ENCODE assay signal across 22 mouse cellular contexts in genomic region chr19:28902111-28902510, GRCm38 (mm10).
A peak's percentile ranks its signal among the peaks of the same experiment; 100 is the strongest.
DNase-seq lines count a peak whose midpoint lies in the region; ATAC-seq lines count a peak whose summit lies in the region.
"Had no signal": no experiment of that assay in that cellular context is flagged by ENCODE, and none has a peak within 500 bp of the region (broad histone marks: within the 10 kb centered on the region; RNA-seq: fewer than 3 reads in every experiment).

No protein-coding gene starts in this region.

- DNase-seq in kidney, adult 11 months, result no peak
- peak; percentile 21 for DNase-seq in left cerebral cortex, postnatal 4 days
- DNase-seq in left cerebral cortex, postnatal 10 days (ENCODE audit: extremely low spot score in 1 of 2, low spot score in 2 of 2), result no peak
- no peak for DNase-seq in liver
- DNase-seq: adrenal gland, postnatal 14 days; B cell, adult 2 months; cerebellum, adult 8-10 months; gastrocnemius, postnatal 10 days; heart, postnatal 4 days; kidney, postnatal 36 days; lung, adult 18-20 months; lung, postnatal 10 days had no signal

- H3K4me2 ChIP-seq in kidney, embryonic 14.5 days (replicated peaks; ENCODE audit: low read depth, low read length), result no peak overlapping the region
- H3K4me2 ChIP-seq in neural tube, embryonic 14.5 days (ENCODE audit: low read depth, low read length), result no peak overlapping the region
- H3K4me2 ChIP-seq: forebrain, embryonic 15.5 days; limb, embryonic 12.5 days; liver, embryonic 12.5 days; midbrain, embryonic 11.5 days had no signal

- 6% methylated on average over 2 of the region's 2 CpGs for WGBS in kidney, embryonic 14.5 days
- WGBS in neural tube, embryonic 14.5 days, result 44% methylated on average over 2 of the region's 2 CpGs

- H3K36me3 ChIP-seq in kidney, embryonic 14.5 days (ENCODE audit: control insufficient read depth, insufficient read depth, low read length), result no peaks in the 10 kb centered on the region
- H3K36me3 ChIP-seq in neural tube, embryonic 14.5 days (ENCODE audit: control insufficient read depth, insufficient read depth, low read length), result no peaks in the 10 kb centered on the region
- H3K36me3 ChIP-seq: embryonic facial prominence, embryonic 10.5 days; heart, embryonic 10.5 days; limb, embryonic 12.5 days; liver, embryonic 12.5 days had no signal

- no peak overlapping the region for H3K27ac ChIP-seq in kidney, embryonic 14.5 days (ENCODE audit: low read depth, low read length)
- no peak overlapping the region for H3K27ac ChIP-seq in neural tube, embryonic 14.5 days (ENCODE audit: low read depth, low read length)
- H3K27ac ChIP-seq: embryonic facial prominence, embryonic 10.5 days; forebrain, embryonic 15.5 days; heart, embryonic 10.5 days; limb, embryonic 12.5 days; liver, embryonic 12.5 days had no signal

- peak; percentile 88 for ATAC-seq in kidney, embryonic 14.5 days (ENCODE audit: low FRiP score, low TSS enrichment)
- peak; percentile 74; the same call in 1 of the 2 replicates for ATAC-seq in neural tube, embryonic 14.5 days (ENCODE audit: low read depth)
- no peak for ATAC-seq in CD4-positive, CD25-positive, alpha-beta regulatory T cell, adult 4 months
- ATAC-seq: forebrain, embryonic 15.5 days; intestine, postnatal 0 days; liver, embryonic 12.5 days had no signal

- no peaks in the 10 kb centered on the region for H3K27me3 ChIP-seq in kidney, embryonic 14.5 days (ENCODE audit: control insufficient read depth, insufficient read depth, low read length)
- H3K27me3 ChIP-seq in neural tube, embryonic 14.5 days (ENCODE audit: control insufficient read depth, insufficient read depth, low read length), result no peaks in the 10 kb centered on the region
- H3K27me3 ChIP-seq: forebrain, embryonic 15.5 days; limb, embryonic 12.5 days; liver, embryonic 12.5 days had no signal

- no peak overlapping the region for H3K4me3 ChIP-seq in kidney, embryonic 14.5 days (ENCODE audit: low read length)
- no peak overlapping the region for H3K4me3 ChIP-seq in neural tube, embryonic 14.5 days (ENCODE audit: low read depth, low read length)
- H3K4me3 ChIP-seq: embryonic facial prominence, embryonic 10.5 days; forebrain, embryonic 15.5 days; heart, embryonic 10.5 days; limb, embryonic 12.5 days; liver, embryonic 12.5 days had no signal

- no peaks in the 10 kb centered on the region; the same call in 1 of the 2 replicates for H3K4me1 ChIP-seq in kidney, embryonic 14.5 days (ENCODE audit: control insufficient read depth, insufficient read depth, low read length)
- no peaks in the 10 kb centered on the region for H3K4me1 ChIP-seq in neural tube, embryonic 14.5 days (ENCODE audit: control insufficient read depth, insufficient read depth, low read length)
- H3K4me1 ChIP-seq: liver, embryonic 12.5 days had no signal

- no peak overlapping the region for H3K9ac ChIP-seq in kidney, embryonic 14.5 days (ENCODE audit: low read depth, low read length)
- no peak overlapping the region for H3K9ac ChIP-seq in neural tube, embryonic 14.5 days (replicated peaks; ENCODE audit: low read depth, low read length)
- H3K9ac ChIP-seq: forebrain, embryonic 15.5 days; limb, embryonic 12.5 days; liver, embryonic 12.5 days had no signal

- H3K9me3 ChIP-seq in kidney, embryonic 14.5 days (ENCODE audit: control insufficient read depth, low read length), result no peaks in the 10 kb centered on the region
- no peaks in the 10 kb centered on the region for H3K9me3 ChIP-seq in neural tube, embryonic 14.5 days (ENCODE audit: control insufficient read depth, low read length)
- H3K9me3 ChIP-seq: embryonic facial prominence, embryonic 10.5 days; forebrain, embryonic 15.5 days; heart, embryonic 10.5 days; limb, embryonic 12.5 days; liver, embryonic 12.5 days had no signal

- intact Hi-C loops in left cerebral cortex, postnatal 4 days (cut with DNase I), result no loop called here
- intact Hi-C loops in left cerebral cortex, postnatal 10 days (cut with DNase I), result no loop called here
